Mouse (Mus musculus) G1E (cell line): ENCODE results near the gene Ccni.

Experiments
- CTCF ChIP-seq: IDR thresholded peaks from 2 replicates; pipeline ENCODE4 v1.5.1; 2012; ENCODE audit warnings: low read depth, low read length, inconsistent platforms, mixed read lengths
- GATA1 ChIP-seq: IDR thresholded peaks from 2 replicates; pipeline ENCODE4 v1.6.1; 2012; ENCODE audit warnings: borderline replicate concordance, low read length, inconsistent platforms, mixed read lengths
- GATA2 ChIP-seq: IDR thresholded peaks from 2 replicates; pipeline ENCODE4 v1.6.1; 2012; ENCODE audit warnings: low read depth, low read length, inconsistent platforms, borderline replicate concordance
- POLR2AphosphoS5 ChIP-seq: IDR thresholded peaks from 2 replicates; pipeline ENCODE4 v1.6.1; 2012; ENCODE audit warnings: low read depth, low read length, inconsistent platforms; ENCODE audit not compliant: insufficient replicate concordance
- TAL1 ChIP-seq: conservative IDR thresholded peaks from 2 replicates; pipeline ENCODE4 v1.6.1; 2012; ENCODE audit warnings: low read depth, low read length, inconsistent platforms, mixed read lengths

DNA sequence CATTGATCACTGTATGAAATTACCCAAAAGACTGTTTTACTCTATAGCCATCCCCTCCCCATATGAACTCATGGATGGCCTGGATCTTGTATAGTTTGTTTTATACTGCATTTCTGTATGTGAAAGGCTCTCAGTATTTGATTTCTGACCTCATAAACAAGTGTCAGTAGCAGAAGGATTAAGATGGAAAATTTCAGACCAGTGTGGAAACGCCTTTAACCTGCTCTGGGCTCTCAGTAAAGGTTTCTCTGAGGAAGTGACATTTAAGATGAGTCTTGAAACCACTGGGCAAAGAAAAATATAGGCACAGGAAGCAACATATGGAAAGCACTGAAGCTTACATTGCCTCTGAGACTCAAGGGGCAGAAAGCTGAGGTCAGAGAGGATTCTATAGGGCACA lies 1.3 kb upstream of the Ccni start:
- TF ChIP-seq CTCF (no peak), GATA2 (no peak), POLR2AphosphoS5 (no peak), GATA1 (no peak), TAL1 (no peak)
